Mouse (Mus musculus) spleen, adult 12 weeks (tissue): ENCODE results near the gene Cab39l.

Experiments
- DNase-seq: peaks from one replicate; pipeline ENCODE4 v3.0.0; 2022; ENCODE audit warnings: low spot score

Cab39l gene

DNA sequence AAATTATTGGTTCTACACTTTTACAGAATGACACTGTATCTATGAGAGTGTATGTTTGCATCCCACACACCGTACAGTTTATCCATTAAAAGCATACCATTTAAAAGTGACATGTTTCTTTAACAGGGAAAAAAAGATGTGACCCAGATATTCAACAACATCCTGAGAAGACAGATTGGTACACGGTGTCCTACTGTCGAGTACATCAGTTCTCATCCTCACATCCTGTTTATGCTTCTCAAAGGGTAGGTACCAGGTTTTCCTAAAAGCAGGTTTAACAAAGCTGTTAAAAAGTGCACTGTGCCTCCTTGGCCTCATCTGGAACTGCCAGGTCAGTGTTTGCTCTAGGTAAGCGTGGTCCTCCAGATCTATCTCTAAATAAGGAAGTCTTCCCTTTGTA, 65.4 kb downstream of the Cab39l start:
- DNase-seq, result no peak

DNA sequence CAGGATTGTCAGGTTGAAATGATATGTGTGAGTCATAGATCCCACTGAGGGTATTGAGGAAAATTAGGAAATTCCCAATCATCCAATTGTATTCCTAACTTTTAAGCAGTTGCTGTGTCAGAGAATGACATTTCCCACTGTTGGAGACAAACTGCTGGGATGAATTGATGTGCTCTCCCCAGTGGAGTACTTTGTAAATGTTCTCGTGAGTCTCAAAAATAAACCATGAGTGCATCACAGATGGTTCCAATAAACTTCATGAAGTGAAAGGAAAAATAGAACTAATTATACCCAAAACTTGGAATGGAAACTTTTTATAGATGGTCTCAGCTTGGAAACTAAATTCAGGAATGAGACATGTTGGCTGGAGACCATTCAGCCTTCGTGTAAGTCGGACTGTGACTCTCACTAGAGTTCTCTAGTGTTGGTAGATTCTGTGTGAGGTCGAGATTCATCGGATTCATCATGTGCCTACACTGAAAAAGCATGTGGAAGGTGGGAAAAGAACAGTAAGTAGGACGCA, 73.2 kb downstream of the Cab39l start:
- no peak for DNase-seq

DNA sequence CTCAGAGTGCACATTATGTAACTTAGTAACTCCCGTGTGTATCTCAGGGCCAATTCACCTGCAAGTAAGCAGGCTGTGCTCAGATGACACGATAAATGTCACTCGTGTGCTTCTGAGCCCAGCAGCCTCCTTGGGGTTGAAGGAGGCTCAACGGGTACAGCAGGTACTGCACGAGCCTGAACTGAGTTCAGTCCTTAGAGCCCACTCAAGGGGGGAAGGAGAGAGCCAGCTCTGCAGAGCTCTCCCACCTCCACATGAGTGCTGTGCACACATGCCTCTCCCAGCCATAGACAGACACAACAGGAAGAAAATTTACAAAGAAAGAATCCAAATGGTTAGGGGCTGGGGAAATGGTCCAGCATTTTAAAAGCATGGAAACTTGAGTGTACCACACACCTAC, 85.1 kb downstream of the Cab39l start:
- DNase-seq, result no peak

DNA sequence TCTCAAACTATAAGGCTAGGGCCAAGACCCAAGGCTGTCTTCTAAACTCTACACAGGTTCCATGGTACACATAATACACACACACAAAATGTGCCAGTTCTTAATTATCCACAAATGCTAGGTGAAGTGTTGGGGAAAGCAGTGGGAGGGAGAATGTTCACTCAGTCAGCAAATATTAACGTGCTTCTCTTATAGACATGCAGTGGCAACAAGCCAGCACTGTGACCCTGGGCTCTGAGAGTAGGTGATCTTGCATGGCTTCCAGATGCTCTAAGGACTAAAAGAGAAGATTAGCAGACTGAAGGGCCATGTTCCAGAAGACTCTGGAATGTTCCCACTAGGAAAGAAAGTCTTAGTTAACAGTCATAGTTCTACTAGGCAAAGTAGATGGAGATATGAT, 90.0 kb downstream of the Cab39l start:
- no peak for DNase-seq

DNA sequence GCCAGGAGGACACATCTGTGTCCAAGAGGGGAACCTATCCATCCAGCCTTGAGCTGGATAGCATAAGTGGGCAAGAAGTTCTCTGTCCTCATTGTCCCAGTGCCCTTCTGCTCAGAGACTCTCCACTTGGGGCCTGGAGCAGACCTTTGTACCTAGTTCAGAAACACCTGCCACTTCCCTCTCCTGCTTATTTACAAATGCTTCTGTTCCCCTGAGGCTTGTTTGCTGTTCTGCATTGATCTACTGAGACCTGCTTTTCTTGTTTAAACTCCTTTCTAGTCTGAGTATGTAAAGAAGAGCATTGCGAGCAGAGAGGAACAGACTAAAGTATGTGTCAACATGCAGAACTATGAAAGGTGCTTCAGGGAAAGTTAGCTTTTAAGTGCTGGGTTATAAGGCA, 92.2 kb downstream of the Cab39l start:
- DNase-seq, result no peak

DNA sequence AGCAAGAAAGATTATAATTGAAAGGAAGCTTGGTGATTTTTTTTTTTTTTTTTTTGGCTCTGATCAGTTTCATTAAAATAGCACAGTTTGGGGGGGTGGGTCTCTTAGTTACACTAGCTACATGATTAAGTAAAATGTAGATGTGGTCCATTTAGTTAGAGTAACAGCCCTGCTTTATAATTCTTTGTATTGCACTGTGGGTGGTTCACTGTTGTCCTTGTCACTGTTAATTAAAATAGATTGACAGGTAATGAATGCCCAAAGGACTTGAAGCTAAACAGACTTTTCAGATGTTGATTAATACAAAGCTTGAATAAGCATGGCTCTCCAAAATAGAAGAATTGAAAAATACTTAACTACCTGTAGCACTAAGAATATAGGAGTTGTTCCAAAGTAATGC, 93.1 kb downstream of the Cab39l start:
- DNase-seq, result no peak

DNA sequence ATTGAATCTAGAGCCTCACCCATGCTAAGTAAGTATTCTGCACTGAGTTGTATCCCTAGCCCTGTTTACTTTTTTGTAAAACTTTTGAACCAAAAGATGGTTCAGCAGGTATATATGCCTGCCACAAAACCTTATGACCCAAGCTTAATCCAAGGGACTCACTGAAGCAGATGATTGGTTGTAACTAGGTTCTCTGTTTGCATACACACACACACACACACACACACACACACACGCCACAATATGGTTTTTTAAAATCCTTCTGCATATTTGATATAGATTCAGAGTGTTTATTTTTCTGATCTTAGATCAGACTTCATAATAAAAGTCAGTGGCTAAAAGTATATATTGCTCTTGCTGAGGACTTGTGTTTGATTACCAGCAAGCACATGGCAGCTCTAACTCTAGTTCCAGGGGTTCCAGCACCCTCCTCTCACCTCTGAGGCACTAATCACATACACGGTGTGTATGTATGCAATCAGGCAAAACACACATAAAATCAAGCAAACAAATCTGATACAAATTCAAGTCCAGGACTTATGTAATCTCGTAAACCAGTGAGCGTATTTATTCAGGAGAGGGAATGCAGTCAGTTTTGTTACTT, 97.2 kb downstream of the Cab39l start:
- no peak for DNase-seq

DNA sequence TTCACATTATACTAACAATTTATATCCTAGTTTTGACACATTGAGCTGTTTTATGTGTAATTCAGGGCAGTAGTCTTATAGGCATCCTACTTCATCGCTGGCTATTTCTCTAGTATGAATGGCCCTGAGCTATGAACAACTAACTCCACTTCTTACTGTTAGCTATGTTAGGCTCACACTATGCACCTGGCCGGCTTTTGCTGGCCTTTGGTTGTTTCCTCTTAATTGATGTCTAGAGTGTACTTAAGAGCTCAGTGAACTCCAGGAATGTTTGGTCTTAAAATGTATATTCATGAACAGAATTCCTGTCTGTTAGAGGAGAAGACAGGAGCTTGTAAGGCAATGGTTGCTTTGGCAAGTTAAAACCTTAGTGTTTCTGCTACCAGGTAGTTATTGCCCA, 99.5 kb downstream of the Cab39l start:
- DNase-seq, result no peak

DNA sequence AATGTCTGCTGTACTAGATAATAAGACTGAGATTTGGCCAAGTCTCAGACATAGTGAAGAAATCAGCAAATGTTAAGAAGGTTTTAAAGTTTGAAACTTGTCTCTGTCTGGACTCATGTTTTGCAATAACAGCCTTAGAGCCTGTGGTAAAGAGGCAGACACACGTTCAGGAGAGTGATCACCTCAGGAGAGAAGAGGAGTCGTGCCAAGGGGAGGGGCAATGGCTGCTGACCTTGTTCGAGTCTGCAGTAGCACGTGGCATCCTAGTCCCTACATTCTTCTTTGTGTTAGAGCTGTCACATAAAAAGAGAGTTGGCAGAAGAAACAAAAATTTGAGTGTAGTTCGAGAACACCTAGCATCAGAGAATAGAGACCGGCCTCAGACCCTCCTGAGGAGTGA, 100.0 kb downstream of the Cab39l start:
- DNase-seq, result no peak

DNA sequence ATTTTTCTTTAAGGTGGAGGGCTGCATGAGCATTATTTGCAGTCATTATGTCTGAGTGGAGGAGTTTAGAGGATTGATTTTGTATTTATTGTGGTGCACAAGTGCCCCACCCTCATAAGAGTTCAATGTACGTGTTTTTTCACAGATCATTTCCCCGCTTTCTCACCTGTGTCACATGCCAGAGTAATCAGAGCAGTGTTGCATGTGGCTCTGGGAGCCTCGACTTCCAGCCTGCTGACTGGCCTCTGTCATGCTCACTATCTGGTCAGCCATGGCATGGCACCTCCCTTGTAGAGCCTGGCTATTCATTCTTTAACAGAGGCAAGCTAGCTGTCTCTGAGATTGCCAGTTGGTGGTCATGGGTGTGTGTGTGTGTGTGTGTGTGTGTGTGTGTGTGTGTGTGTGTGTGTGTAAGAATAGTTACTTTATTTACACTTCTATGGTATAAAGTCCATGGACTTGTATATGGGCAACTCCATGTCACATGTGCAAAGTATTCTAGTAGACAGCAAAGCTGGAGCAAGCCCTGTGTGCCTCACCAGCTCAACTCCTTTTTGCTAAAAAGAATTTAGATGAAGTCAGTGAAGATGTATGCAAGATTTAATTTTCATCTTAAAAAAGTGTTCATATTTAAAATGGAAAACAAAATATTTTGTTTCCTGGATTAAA, 102.5 kb downstream of the Cab39l start:
- DNase-seq, result no peak

DNA sequence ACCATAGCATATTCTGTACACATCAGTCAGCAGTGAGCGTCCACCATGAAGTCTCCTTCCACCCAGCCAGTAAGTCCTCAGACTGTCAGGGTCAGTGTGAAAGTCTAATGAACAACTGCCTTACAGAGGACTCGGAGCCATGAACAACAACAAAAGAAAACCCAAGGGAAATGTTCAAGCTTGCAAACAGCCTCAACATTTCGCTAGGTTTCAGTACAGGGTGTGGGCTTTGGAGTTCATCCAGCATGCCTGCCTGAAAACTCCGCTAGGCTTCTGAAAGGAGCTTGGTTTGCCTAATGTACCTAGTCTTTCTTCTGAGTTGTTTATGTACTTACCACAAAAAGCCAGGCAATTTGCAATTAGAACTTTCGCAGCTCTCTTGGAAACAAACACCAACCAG, 103.2 kb downstream of the Cab39l start:
- no peak for DNase-seq

DNA sequence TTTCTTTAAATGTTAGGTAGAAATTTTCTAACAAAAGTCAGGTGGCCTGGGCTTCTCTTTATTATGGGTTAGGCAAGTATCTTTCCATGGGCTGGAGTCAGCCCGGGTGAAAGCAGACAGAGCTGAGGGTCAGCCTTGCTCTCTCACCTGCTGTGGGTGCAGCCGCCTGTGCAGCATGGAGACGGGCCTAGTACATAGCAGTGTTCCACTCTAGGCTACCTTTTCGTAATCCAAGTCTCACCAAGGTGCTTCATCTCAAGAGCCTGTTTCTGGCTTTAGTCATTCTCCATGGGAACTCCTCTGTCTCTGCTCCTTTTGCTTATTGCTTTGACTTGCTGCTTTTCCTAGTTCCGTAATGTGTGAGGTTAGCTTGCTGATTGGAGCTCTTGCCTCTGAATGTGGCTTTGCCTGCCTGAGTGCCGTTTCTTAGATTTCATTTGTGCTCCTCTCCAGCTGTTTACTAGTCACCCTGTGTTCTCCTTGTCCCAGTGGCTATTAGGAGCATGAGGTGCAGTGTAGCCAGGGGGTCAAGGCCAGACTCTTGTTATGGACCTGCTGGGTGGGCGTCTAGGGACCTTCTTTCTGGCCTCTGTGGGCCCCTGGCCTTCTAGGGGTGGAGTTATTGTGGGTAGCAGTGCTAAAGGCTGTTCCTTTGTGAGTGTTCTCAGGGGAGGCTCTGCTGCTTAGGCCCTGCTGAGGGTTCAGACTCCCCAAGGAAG, 105.5 kb downstream of the Cab39l start:
- DNase-seq, result no peak

DNA sequence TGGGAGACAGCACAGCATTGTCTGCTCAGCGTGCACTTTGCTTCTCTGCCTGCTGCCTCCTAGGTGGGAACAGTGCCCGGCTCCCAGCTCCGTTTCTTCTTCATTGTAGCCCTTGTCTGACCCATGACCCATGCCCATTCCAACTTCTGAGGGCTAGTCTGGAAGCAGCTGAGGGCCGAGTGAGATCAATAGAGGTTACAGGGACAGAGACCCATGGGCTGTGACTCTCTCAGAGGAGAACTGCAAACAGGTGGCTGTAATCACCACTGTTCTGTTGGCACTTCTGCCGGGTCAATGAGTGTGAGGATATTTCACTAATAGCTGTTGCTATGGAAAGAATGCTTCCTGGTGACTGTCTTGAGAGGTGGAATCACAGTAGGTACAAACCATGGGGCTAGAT, 106.8 kb downstream of the Cab39l start:
- no peak for DNase-seq

DNA sequence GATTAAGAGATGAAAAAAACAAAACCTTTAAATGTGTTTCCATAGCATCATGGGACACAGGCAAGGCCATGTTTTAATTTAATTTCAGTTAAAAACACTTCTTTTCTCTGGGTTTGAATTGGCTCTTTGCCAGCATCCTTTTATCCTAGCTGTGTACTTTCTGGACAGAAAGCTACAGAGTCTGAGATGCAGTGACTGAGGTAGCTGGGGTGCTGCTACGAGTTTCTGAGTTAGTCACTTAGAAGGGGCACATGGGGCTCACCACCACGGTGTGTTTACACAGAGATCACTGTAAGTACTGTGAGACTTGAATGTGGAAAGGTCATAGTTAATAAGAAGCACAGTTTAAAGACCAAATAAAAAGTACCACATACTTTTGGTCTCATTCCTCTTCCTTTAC, 107.8 kb downstream of the Cab39l start:
- no peak for DNase-seq

DNA sequence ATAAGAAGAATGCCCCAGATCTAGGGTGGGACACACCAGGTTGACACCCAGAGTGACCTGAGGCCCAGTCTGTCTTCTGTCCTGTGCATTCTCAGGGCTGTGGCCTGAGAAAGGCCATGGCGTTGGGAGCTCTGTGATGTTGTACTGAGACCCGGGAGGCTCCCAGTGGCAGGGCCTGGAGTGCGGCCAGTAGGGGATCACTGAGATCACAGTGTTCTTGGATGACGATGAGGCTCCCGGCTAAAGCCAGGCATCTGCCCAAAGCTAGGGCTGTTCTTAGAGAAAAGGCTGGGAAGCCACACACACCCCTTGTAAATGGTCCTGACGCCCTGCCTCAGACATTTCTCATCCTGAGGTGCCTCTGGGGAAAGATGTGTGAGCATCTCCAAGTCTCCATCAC, 108.3 kb downstream of the Cab39l start:
- DNase-seq, result no peak

DNA sequence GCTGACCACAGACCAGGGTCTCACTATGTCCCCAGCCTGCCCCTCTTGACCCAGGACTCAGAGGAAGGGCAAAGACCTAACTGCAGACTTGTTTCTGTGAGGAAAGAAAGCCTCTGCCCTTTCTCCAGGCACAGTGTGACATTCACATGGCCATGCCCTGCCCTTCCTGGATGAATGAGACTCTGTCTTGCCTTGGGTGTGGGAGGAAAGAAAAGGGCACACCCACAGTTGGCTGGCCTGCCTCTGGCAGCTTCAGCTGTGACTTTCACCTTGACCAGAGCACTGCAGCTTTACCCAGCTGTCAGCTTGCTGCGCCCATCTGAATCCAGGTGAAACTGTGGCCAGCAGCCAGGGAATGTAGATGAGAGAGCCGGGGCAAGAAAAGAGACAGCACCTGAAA, 110.1 kb downstream of the Cab39l start:
- no peak for DNase-seq

DNA sequence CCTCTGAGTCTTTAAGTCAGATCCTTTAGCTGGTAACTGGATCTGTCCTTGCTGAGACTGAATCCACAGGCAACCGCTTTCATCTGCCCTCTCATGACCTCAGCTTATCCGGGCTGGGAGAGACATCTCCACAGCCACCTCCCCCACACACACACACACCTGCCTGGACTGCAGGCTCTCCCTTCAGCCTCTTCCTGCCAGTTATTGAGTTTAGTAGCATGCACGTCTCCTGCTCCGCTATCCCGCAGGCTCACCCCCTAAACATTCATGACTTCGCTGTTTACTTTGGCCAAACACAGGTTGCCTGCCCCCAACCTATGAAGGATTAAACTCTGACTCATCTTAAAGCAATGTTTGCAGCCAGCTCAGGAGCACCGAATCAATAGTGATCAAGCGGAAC, 111.2 kb downstream of the Cab39l start:
- DNase-seq, result no peak

DNA sequence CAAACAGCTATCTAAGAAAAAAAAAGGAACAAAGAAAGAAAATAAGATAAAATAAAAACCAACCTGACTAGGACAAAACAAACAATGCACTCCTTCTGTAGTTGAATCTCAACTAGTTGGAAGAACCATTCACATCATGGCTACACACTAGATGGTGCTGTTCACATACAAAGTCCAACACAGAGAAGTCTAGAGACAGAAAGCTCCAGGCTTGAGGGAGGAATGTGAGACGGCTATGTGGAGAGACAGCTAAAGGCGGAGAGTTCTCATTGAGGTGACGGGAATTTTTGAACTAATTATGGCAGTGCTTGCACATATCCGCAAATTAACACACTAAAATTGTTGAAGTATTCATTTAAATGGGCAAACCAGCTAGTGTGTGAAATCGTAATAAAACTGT, 113.3 kb downstream of the Cab39l start:
- no peak for DNase-seq

DNA sequence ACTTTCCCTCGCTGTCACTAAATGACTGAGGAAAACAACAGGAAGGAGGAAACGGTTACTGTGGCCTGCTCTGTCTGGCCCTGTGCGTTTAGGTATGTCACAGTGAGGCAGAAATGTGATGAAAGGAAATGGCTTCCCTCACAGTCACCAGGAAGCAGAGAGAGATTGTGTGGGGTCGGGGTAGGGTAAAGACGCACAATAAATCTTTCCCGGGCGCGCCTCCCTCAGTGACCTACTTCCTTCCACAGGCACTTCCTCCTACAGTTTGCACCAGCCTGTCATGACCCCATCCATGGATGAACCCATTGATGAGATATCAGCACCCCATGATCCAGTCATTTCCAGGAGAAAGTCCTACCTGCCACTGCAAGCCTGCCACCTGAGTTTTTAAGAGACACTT, 114.2 kb downstream of the Cab39l start:
- no peak for DNase-seq

DNA sequence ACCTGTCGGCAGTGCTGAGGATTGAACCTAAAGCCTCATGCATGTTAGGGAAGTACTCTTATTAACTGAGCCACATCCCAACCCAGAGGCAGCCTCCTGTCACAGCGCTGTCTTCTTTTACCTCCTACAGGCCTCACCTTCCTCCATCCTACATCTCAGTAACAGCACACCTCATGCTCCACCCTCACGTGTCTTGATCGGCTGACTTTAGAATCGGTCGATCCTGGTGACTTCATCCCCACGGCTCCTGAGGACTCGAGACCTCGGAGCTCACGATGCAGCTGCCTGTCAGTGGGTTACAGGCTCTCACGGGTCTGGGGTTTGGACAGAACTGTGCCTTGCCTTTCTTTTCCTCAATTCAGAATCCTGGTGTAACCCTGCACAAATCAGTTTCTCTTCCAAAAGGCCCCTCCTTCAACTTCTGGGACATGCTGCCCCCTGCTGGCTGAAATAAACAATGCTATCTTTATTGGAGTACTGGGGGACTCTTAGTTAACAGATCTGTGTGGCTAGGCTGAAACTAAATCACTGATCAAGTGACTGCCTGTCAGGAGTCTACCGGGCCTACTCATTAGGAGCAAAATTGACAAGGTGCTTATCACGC, 115.3 kb downstream of the Cab39l start:
- peak; percentile 34 for DNase-seq

DNA sequence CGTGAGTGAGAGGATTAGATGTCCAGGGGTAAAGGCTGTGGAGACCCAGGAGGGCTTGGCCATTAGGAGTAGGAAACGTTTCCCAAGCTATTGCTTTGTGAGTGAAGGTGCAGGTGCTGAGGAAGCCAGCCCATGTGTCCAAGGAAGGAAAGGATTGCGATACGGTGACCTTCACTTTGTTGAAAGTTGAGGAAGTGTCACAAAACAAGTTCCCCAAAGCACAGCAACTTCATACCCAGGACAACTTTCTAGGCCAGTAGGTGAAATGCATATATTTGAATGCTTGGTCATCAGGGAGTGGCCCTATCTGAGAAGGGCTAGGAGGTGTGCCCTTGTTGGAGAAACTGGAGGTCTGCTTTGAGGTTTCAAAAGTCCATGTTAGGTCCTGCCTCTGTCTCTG, 116.3 kb downstream of the Cab39l start:
- DNase-seq, result no peak

DNA sequence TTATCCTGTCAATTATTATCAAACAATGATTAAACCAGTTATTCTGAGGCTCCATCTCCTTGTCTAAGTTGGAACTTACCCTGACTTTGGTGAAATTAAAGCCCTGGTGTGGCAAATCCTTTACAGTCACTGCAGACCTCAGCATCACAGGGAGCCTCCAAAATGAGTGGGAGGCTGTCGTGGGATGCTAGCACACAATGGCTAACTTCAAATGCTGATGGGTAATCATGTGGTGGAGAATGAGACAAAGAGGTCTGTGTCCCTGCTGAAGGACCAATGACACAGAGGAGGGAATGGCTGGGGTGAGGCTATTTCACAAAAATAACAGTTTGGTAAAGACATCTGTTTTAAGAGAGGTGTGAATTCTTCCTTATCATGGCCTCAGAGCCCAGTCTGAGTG, 117.1 kb downstream of the Cab39l start:
- no peak for DNase-seq

DNA sequence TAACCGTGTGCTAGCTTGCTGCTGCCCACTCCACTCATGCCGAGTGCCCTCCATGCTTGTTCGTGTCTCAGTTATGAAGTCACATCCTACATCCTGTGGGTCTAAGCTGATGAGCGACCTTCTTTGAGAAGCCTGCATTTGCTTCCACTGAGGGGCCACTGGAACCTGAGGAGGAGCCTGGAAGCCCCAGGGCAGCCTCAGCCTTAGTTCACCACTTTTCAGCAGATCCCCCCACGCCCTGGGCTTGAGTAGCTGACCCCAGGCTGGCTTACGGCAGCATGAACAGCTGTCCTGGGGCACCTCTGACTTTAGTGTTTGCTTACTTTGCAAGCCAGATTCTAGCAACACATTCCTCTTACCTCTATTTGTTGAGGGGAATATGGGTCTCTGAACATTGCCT, 126.0 kb downstream of the Cab39l start:
- DNase-seq, result no peak
